Mouse (Mus musculus): ENCODE data around the gene Tdrd12.

The Tdrd12 gene

DNA sequence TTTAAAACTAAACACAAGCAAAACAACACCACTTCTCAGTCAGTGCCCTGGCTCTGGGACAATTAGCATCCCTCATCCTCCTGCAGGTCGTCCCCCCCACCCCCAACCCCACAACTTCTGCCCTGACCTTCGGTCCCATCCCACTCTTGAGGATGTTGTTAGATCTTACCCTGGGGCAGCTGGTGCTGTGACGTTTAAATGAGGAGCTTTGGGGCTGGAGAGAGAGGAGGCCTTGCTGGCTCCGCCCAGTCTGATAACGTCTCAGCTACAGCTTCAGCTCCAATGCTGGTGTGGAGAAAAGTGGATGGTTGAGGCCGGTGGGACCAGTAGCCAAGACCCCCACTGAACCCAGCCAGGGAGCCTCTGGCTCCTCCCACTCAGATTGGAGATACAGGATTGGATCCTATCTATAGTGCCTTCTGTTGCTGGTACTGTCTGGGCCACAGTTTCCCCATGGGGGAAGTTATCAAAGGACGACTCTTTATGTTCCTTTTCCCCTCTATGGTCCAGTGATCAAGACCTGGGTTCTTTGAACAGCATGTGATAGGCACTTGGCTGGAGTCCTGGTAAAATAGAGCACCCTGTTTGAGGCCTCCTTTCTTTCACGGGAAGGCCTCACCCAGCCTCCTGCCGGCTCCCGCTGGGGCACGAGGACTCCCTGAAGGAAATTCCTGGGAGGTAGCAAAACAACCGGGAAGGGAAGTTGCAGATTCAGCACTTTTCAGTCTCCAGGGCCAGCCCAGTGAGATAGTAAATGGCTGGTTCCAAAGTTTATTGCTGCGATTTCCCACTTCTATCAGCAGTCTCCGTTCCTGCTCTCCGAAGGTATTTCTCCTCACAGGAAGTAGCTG lies 89.3 kb downstream of the Tdrd12 start, which contains the start of gene Slc7a9:
Slc7a9 (plus strand) TSS at position 801 of the 851 bp plus-strand sequence.
- no peak for DNase-seq

DNA sequence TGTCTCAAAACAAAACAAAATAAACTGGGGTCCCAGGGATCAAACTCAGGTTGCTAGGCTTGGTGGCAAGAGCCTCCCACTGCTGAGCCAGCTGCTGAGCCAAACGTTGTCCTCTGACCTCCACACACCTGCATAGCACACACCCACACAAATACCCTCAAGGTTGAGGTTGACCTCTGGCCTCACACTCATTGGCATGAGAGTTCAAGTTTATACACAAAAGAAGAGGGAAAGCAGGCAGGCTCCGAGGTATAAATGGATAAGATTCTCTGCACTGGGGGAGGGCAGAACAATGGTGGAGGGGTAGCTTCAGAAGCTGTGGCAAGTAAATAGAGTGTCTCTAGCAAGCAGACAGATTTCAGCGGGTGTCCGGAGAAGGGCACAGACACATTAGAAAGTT lies 90.0 kb downstream of the Tdrd12 start:
- no peak for DNase-seq

- no peak for DNase-seq
Measured at GRCm38 (mm10) chr7:35435266-35435665, 102.3 kb downstream of the Tdrd12 start.

- no peak for DNase-seq
Measured at GRCm38 (mm10) chr7:35428146-35428545, 109.4 kb downstream of the Tdrd12 start.

GRCm38 (mm10) chr7:35423071-35423470 lies 114.5 kb downstream of the Tdrd12 start:
- peak; percentile 8 for DNase-seq

Data from lung, postnatal 36 days (tissue).